Mouse (Mus musculus): ENCODE measurements around the gene Slc4a8.

Gene Slc4a8

GRCm38 (mm10) chr15:100830682-100831081, 69.1 kb downstream of the Slc4a8 start:
- DNase-seq (ENCODE audit: low spot score): peak; percentile 12

DNA sequence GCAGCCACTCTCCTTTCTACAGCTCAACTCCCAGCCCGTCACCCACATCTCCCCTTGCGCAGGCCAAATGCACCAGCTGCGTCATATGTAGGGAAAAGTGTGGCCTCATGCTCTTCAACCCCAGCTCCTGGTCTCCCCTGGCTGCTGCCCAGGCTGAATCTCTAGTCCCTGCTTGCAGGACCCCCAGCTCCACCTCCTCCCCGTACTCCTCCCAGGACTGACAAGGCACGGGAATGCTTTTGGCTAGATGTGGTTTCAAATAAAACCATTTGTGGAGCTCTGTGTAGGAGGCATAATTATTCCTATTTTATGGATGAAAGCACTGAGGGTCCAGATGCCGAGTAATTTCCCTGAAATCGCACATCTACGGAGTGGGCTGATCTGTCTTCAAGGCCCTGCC, 70.6 kb downstream of the Slc4a8 start:
- DNase-seq (ENCODE audit: low spot score): no peak

DNA sequence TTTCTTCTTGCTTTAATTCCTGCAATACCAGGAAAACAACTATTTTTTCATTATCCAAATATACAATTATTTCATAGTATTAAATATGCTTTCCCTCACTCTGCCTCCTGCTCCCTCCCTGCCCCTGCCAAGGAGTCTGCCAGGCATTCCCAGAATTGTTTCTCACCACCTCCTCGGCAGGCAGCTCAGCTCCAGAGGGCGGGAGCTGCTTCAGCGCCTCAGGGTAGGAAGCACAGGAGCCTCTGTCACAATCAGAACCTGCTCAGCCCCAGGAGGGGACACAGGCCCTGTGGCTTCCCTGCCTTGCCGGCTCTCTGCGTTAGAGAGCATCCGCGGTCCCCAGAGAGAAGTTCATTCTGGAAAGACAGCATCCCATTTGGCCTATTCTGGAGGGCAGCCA, 71.2 kb downstream of the Slc4a8 start:
- DNase-seq (ENCODE audit: low spot score): no peak

- no peak for DNase-seq (ENCODE audit: low spot score)
Observed at GRCm38 (mm10) chr15:100836729-100837128, 75.2 kb downstream of the Slc4a8 start.

- peak; percentile 47 for DNase-seq (ENCODE audit: low spot score)
Observed at GRCm38 (mm10) chr15:100838607-100839207, 77.2 kb downstream of the Slc4a8 start.

GRCm38 (mm10) chr15:100844336-100844735, 82.8 kb downstream of the Slc4a8 start:
- no peak for DNase-seq (ENCODE audit: low spot score)

DNA sequence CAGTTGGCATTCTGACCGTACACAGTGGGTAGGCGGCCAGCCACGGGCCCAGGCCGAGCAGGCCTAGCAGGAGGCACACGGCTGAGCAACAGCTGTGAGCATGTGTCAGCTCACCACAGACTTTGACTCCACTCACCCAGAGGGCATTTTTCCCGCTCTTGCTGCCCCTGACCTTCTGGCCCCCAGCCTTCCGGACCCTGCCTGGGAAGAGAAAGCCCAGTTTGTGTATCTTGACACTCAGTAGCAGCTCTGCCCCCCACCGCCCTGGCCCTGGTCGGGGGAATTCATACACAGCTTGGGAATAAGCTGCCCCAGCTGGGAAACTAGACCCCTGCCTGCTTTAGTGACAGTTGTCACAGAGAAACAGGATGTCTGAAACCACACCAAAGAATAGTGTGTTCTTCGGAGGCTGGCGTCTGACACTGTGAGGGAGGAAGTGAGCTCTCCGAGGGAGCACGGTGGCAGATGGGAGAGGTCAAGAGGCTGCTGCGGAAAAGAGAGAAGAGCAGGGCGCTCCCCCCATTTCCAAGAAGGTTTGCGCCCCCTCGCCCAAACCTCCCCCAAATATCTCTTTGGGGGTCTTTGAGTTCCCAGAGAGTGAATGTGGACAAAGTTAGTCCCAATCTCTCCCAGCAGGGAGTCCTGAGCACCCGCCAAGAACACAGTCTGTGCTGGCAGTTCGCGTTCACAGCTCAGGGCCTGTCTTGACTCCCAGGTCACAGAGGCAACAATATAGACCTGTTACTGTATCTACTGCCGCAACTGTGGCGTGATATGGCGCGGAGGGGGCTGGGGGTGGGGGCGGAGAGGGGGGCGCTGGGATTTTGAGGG, 83.7 kb downstream of the Slc4a8 start:
- DNase-seq (ENCODE audit: low spot score): no peak

- DNase-seq (ENCODE audit: low spot score): no peak
Observed at GRCm38 (mm10) chr15:100847193-100847592, 85.6 kb downstream of the Slc4a8 start.

DNA sequence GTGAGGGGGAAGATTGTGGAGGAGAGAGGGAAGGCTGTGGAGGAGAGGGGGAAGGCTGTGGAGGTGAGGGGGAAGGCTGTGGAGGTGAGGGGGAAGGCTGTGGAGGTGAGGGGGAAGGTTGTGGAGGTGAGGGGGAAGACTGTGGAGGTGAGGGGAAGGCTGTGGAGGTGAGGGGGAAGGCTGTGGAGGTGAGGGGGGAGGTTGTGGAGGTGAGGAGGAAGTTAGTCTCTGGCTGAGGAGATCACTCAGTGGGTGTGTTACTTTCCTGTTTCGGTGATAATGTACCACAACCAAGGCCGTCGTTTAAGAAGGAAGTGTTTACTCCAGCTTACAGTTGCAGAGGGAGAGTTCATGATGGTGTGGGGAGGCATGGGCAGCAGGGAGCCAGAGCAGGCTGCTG, 96.0 kb downstream of the Slc4a8 start:
- DNase-seq (ENCODE audit: low spot score): no peak

GRCm38 (mm10) chr15:100860856-100861255, 99.3 kb downstream of the Slc4a8 start:
- DNase-seq (ENCODE audit: low spot score): no peak

DNA sequence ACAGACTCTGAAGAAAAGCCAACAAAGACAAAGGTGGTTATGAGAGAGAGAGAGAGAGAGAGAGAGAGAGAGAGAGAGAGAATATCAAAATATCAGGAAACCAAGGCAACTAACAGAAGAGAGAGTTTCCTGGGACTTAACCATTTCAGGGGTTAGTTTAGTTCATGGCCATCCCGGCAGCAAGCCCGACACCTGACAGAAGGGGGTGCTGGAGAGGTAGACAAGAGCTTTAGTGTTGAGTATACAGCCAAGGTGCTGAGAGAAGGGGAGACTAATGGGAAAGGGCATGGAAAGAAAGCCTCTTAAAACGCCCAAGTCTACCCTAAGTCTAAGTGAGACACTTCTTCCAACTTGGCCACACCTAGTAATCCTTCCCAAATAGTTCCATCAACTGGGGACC, 104.0 kb downstream of the Slc4a8 start:
- DNase-seq (ENCODE audit: low spot score): no peak

DNA sequence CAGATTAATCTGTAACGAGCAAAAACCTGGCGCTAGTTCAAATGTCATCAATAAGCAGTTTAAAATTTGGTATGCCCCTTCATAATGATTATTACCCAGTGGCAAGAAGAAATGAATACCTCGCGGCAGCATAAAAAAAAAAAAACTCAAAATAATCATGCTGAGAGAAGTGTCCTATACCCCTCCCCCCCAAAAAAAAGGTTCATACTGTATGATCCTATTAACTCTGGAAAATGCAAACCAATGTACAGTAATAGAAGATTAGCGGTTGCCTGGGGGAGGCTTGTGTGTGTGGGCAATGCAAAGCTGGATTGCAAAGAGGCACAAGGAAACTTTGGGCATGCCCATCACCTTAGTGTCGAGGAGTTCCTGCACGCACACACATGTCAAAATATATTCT, 108.0 kb downstream of the Slc4a8 start, which contains the start of gene Scn8a:
Scn8a (plus strand) TSS at position 301 of the 400 bp plus-strand sequence.
- no peak for DNase-seq (ENCODE audit: low spot score)

DNA sequence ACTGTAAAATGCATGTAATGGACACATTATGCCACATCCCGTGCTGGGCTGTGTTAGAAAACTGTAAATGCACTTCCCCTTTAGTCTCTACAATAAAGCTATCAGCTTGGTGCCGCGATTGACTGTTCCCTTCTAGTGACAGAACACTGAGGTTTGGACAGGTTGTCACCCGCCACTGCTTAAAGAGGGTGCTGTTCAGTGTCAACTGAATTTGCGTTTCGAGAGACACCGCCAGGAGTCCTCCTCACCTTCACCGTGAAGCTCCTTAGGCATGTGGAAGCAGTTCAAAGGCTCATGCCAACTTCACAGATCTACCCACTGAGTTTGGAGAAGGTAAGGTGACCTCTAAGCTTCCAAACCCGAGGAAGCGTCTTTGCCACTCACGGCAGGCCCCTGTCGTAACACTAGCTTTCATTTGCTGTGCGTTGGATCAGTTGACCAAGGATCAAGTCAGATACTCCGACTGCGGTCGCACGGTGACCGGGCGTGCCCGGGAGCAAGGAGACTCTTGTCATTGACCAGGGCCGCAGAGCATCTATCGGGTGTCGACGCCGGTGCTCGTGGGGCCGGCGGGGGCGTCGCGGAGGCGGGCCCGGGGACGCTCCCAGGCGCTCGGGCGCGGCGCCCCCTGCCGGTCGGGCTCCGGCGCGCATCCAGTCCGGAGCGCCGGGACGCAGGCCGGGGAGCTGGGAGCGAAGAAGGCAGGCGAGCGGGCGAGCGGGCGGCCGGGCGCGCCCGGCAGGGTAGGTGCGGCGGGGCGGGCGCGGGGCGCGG, 108.6 kb downstream of the Slc4a8 start:
- no peak for DNase-seq (ENCODE audit: low spot score)

- no peak for DNase-seq (ENCODE audit: low spot score)
Observed at GRCm38 (mm10) chr15:100870775-100871106, 109.2 kb downstream of the Slc4a8 start.

DNA sequence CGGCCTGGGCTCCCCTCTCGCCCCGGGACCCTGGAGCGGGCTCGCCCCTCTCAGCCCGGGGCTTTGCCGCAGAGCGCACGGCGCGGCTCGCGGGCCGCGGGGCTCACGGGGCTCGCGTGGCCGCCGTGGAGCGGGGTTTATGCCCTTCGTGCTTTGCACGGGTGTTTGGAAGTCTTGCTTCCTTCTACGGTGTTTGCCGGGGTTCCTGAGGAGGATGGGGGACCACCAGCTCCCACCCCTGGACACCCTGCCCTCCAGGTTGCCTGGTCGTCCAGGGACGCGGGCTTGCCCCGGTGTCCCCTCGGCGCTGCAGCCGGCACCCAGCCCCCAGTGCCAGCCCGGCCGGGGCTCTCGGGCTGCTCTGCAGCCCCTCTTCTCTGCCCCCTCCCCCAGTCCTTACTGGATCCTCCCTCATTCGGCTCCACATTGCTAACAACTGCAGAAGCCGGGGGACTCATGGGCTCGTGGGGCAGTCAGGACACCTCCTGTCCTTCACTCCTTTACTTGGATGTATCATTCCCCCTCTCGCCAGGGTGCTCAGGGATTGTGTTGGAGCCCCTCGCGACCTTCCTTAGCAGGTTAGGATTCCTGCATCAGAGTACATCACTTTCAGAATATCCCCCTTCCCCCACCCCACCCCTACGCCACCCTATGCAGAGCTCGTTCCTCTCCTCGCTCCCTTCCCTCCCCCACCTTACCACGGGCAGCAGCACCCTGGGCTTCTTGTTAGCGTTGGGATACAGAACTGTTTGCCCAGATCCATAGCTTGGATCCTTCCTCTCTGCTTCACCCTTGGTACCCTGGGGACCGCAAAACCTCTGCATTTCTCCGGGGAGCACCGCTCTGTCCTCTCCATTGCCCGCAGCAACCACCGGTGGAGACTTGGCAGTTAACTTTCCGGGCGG, 109.8 kb downstream of the Slc4a8 start:
- no peak for DNase-seq (ENCODE audit: low spot score)

DNA sequence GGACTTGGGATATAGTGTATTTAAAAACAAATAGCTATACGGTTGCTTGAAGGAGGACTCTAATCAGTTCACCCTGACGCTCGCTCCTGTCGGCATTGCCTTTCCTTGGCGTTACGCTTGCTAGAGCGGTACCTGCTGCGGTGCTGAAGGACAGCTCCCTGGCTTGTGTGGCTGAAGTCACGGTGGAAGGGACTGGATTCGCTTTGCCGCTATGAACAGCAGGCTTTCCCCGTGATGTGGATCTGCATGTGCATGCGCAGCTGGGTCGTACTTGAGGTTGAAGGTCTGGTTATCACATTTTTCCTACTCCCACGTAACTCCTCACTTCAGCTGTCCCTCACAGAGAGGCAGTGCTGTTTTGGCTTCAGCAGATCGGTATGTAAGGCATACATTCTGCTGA, 111.6 kb downstream of the Slc4a8 start:
- peak; percentile 11 for DNase-seq (ENCODE audit: low spot score)
